Mouse (Mus musculus) lung, embryonic 14.5 days (tissue): ENCODE measurements at regions not wholly inside any gene's neighbourhood (a gene's known extent, or its start where the extent isn't known, plus 50 kb on each side); places are given as distances from the start of the nearest gene placed in this dataset.
A peak's percentile ranks its signal among the peaks of the same experiment; 100 is the strongest.

Experiments
- ATAC-seq: fragments of 200-750 bp; cut with Nextera tagmentation; 2 replicates; pipeline ENCODE4 v1.8.0; 2017; ENCODE audit warnings: mild to moderate bottlenecking, moderate TSS enrichment, moderate library complexity; ENCODE audit not compliant: insufficient read depth
- DNase-seq: peaks from one replicate; pipeline ENCODE4 v3.0.0-alpha.2; 2015
- H3K27ac ChIP-seq: fragments of 300-500 bp; sonication (generic); 2 replicates; pipeline ENCODE4 v1.5.1; 2014; ENCODE audit warnings: low read depth, mild to moderate bottlenecking, moderate library complexity
- H3K27me3 ChIP-seq: fragments of 300-500 bp; sonication (generic); 2 replicates; pipeline ENCODE4 v1.6.1; 2014; ENCODE audit warnings: low read length, control low read depth; ENCODE audit not compliant: insufficient read depth
- H3K36me3 ChIP-seq: fragments of 300-500 bp; sonication (generic); 2 replicates; pipeline ENCODE4 v1.6.1; 2014; ENCODE audit warnings: control low read depth; ENCODE audit not compliant: insufficient read depth
- H3K4me1 ChIP-seq: fragments of 300-500 bp; sonication (generic); 2 replicates; pipeline ENCODE4 v1.6.1; 2014; ENCODE audit warnings: antibody characterized with exemption, control low read depth; ENCODE audit not compliant: insufficient read depth
- H3K4me2 ChIP-seq: fragments of 300-500 bp; sonication (generic); 2 replicates; pipeline ENCODE4 v1.6.1; 2014; ENCODE audit warnings: mild to moderate bottlenecking
- H3K4me3 ChIP-seq: fragments of 300-500 bp; sonication (generic); 2 replicates; pipeline ENCODE4 v1.5.1; 2014; ENCODE audit warnings: low read depth, low read length
- H3K9ac ChIP-seq: fragments of 300-500 bp; sonication (generic); 2 replicates; pipeline ENCODE4 v1.6.1; 2014
- H3K9me3 ChIP-seq: fragments of 300-500 bp; sonication (generic); 2 replicates; pipeline ENCODE4 v1.6.1; 2016; ENCODE audit warnings: low read depth, low read length, control low read depth
- CTCF ChIP-seq: IDR thresholded peaks from 2 replicates; pipeline ENCODE4 v1.5.1; 2016; ENCODE audit warnings: antibody characterized with exemption, low read depth
- WGBS: fragments of 180-500 bp; shearing (Covaris S2); extraction: QIAGEN DNeasy Blood & Tissue Kit; methylation state at CpG from one replicate; pipeline ENCODE4 v1.1.7; 2014; 5-methylcytosine and 5-hydroxymethylcytosine counted together

DNA sequence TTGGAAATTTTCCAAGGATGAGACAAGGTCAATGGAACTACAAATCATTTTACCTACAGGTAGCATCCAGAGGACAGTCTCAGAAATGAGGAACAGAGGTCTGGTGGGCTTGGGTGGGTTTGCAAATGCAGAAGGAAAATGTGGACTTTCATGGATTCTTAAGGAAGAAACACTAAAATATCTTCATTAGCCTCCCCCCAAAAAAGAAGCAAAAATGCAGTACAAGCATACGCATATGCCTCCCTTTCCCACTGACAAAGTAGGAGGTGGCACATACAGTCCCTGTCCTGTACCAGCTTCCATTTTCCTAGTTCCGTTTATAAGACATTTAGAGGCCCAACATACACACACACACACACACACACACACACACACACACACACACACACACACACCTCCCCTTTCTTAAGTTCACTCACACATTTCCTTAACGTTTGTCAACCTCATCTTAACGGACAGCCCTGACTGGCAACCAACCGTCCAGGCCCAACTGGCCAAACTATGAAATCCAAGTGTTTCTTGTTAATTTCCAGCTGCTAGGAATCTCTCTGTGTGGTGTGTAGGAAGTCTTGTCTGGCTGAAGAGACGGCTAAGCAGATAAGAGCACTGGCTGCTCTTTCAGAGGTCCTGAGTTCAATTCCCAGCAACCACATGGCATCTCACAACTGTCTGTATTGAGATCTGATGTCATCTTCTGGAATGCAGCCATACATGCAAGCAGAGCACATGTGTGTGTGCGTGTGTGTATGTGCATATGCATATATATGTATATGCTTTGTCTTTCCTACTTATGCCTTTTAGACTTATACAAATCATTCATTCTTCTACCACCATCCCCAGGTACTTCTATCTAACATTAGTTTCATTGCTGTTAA, 206.6 kb upstream of the Hnrnpa3 start:
- H3K9me3 ChIP-seq: no peaks in the 10 kb centered on the region
- 0 out of 2 replicates have a peak, but pooled peaks cover 6% of the 10 kb centered on the region for H3K27me3 ChIP-seq
- no peaks in the 10 kb centered on the region for H3K36me3 ChIP-seq
- no peak overlapping the region for H3K9ac ChIP-seq
- 50% methylated on average over 7 of the region's 7 CpGs for WGBS
- TF ChIP-seq CTCF: no peak
- H3K4me1 ChIP-seq: no peaks in the 10 kb centered on the region
- H3K4me3 ChIP-seq: no peak overlapping the region
- H3K27ac ChIP-seq: no peak overlapping the region
- no peak overlapping the region for H3K4me2 ChIP-seq
- DNase-seq: peak; percentile 69
- no peak for ATAC-seq

DNA sequence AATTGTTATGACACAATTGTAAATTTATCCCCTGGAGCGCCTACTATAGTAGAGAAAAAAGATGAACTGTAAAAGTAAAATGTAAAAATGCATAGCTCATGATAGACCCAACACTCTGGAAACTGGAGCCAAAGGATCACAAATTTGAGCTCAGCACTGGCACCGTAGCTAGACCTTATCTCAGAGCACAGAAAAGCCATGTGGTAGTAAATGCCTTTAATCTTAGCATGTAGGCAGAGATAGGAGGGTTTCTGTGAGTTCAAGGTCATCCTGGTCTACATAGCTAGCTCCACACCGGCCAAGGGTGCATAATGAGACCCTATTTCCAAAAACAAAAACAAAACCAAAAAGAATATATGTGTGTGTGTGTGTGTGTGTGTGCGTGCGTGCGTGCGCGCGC, 203.6 kb upstream of the Hnrnpa3 start:
- ATAC-seq (no peak), DNase-seq (no peak)
- Histone ChIP-seq H3K4me2 (no peak overlapping the region), H3K27ac (no peak overlapping the region), H3K9ac (no peak overlapping the region), H3K4me3 (no peak overlapping the region), H3K4me1 (no peaks in the 10 kb centered on the region), H3K27me3 (0 out of 2 replicates have a peak, but pooled peaks cover 3% of the 10 kb centered on the region), H3K9me3 (no peaks in the 10 kb centered on the region), H3K36me3 (no peaks in the 10 kb centered on the region)
- no peak for TF ChIP-seq CTCF
- 93% methylated on average over 9 of the region's 9 CpGs for WGBS

DNA sequence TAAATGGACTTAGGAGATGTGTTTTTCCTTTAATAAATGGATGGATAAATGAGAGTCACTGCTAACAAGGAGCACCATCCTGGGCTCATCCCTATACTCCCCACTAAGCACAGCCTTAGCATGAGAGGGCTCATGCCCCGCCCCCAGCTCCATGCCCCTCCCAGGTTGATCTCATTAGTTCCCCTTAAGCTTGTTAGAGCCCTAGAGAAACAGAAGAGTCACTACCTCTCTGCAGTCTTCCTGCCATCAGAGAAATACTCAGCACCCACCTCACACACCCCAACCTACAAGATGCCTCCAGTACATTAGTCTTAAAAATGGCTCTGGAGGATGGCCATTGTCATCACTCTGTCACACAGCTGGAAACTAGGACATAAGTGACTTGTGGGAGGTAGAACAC, 202.8 kb upstream of the Hnrnpa3 start:
- no peak overlapping the region for H3K4me3 ChIP-seq
- H3K36me3 ChIP-seq: no peaks in the 10 kb centered on the region
- H3K9ac ChIP-seq: no peak overlapping the region
- no peaks in the 10 kb centered on the region for H3K9me3 ChIP-seq
- ATAC-seq (no peak), DNase-seq (no peak)
- no peak overlapping the region for H3K27ac ChIP-seq
- H3K4me2 ChIP-seq: no peak overlapping the region
- no peak for TF ChIP-seq CTCF
- no peaks in the 10 kb centered on the region for H3K4me1 ChIP-seq
- H3K27me3 ChIP-seq: 0 out of 2 replicates have a peak, but pooled peaks cover 3% of the 10 kb centered on the region
- 71% methylated on average over 1 of the region's 1 CpGs for WGBS

DNA sequence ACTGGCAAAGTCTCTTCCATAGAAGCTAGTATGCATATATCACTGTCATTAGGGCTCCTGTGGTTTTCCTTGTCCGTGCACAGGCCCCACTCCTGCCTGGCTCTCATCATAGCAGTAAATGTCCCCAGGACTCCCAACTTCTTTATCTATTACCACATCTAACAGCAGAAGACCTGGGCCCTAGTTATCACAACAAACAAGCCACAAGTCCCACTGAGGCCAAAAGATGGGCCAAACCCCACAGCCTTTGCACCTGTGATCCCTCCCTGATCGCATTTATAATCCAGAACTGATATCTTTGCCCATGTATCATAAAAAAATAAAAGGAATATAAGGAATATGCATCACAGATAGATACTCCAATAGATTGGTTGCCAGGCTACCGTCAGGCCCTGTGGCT, 201.6 kb upstream of the Hnrnpa3 start:
- Histone ChIP-seq H3K9me3 (no peaks in the 10 kb centered on the region), H3K27me3 (0 out of 2 replicates have a peak, but pooled peaks cover 3% of the 10 kb centered on the region), H3K4me1 (no peaks in the 10 kb centered on the region), H3K27ac (no peak overlapping the region), H3K4me3 (no peak overlapping the region), H3K36me3 (no peaks in the 10 kb centered on the region), H3K9ac (no peak overlapping the region), H3K4me2 (no peak overlapping the region)
- no peak for TF ChIP-seq CTCF
- no peak for ATAC-seq
- DNase-seq: no peak
- WGBS: 85% methylated on average over 3 of the region's 3 CpGs

DNA sequence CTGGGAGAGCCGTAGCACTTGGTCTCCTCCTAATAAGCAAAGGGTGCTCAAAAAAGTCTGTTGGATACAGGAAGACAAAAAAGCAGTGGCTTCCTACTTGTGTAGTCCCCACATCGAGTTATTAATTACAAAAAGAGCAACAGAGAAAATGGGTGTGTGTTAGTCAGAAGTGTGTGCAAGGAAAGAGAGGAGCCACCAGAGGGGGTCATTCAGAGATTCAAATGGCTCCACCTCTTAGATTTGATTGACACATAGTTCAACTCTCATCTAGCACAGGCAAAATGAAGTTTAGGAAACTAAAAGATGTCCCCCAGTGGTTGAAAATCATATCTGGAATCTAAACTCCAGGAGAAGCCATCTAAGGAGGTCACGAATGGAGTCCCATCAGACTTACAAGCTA, 200.2 kb upstream of the Hnrnpa3 start:
- no peak overlapping the region for H3K27ac ChIP-seq
- TF ChIP-seq CTCF: no peak
- H3K4me1 ChIP-seq: no peaks in the 10 kb centered on the region
- no peaks in the 10 kb centered on the region for H3K27me3 ChIP-seq
- H3K36me3 ChIP-seq: no peaks in the 10 kb centered on the region
- DNase-seq (no peak), ATAC-seq (no peak)
- no peaks in the 10 kb centered on the region for H3K9me3 ChIP-seq
- H3K4me2 ChIP-seq: no peak overlapping the region
- no peak overlapping the region for H3K4me3 ChIP-seq
- no peak overlapping the region for H3K9ac ChIP-seq
- 79% methylated on average over 3 of the region's 3 CpGs for WGBS

DNA sequence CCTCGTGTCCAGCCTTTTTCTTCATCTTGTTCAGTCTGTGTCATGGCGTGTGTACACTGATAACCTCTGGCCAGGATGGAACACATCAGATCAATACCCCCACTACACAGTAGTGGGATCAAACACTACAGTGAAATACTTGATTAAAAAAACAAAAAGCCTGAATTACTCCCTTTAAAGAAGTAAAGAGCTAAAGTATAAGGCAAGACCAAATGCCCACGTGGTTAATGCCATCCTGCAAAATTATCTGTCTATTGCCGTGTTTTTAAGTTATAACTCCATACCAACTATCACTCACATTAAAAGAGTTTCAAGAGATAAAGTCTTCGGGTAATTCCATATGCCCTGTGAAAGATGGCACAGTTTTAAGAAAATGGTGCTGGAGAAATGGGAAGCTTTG, 198.6 kb upstream of the Hnrnpa3 start:
- TF ChIP-seq CTCF: no peak

DNA sequence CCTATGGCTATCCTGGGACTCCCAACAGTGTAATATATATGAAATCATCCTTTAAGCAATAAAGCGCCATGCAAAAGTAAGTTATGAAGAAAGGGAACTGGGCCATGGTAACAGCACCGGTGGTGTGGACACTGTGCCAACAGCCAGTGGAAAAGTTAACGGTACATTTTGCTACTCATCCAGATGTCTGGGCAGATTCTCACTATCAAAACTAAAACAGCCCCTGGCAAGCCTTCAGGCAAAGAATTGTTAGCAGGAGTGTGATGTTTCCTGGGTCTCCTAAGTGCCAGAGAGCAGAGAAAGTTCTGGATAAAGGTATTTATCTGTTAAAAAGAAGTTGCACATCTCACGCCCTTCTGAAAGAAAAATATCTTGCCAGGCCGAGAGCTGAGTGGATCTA, 198.0 kb upstream of the Hnrnpa3 start:
- Histone ChIP-seq H3K4me1 (no peaks in the 10 kb centered on the region), H3K27ac (no peak overlapping the region), H3K9ac (no peak overlapping the region), H3K36me3 (no peaks in the 10 kb centered on the region), H3K4me2 (no peak overlapping the region), H3K27me3 (no peaks in the 10 kb centered on the region), H3K4me3 (no peak overlapping the region), H3K9me3 (no peaks in the 10 kb centered on the region)
- ATAC-seq: no peak
- DNase-seq: no peak
- WGBS: 71% methylated on average over 5 of the region's 5 CpGs
- no peak for TF ChIP-seq CTCF

More for the DNA sequence above, 198.6 kb upstream of the Hnrnpa3 start:
- Histone ChIP-seq H3K9me3 (no peaks in the 10 kb centered on the region), H3K27me3 (no peaks in the 10 kb centered on the region), H3K4me2 (no peak overlapping the region), H3K4me1 (no peaks in the 10 kb centered on the region), H3K27ac (no peak overlapping the region), H3K36me3 (no peaks in the 10 kb centered on the region), H3K4me3 (no peak overlapping the region), H3K9ac (no peak overlapping the region)
- ATAC-seq (no peak), DNase-seq (no peak)
- 80% methylated on average over 5 of the region's 5 CpGs for WGBS
